Mouse (Mus musculus) intestine, embryonic 16.5 days (tissue): ENCODE measurements around the gene Narfl. TPM values are rescaled to one million over a fixed set of nuclear protein-coding genes. Genes with fewer than 3 reads are reported as not detected.

ENCODE experiments used
- ATAC-seq: fragments of 200-750 bp; cut with Nextera tagmentation; 2 replicates; pipeline ENCODE4 v1.8.0; 2017; ENCODE audit warnings: moderate TSS enrichment, moderate library complexity
- H3K27ac ChIP-seq: fragments of 300-500 bp; sonication (generic); 2 replicates; pipeline ENCODE4 v1.5.1; 2014; ENCODE audit warnings: mild to moderate bottlenecking, low read length
- H3K27me3 ChIP-seq: fragments of 300-500 bp; sonication (generic); replicated peaks from 2 replicates; pipeline ENCODE4 v1.6.1; 2014; ENCODE audit warnings: low read length, control low read depth, mixed read lengths; ENCODE audit not compliant: control insufficient read depth, insufficient read depth
- H3K36me3 ChIP-seq: fragments of 300-500 bp; sonication (generic); 2 replicates; pipeline ENCODE4 v1.6.1; 2014; ENCODE audit warnings: low read length, control low read depth; ENCODE audit not compliant: control insufficient read depth, insufficient read depth
- H3K4me1 ChIP-seq: fragments of 300-500 bp; sonication (generic); 2 replicates; pipeline ENCODE4 v1.6.1; 2014; ENCODE audit warnings: low read length, control low read depth, mixed read lengths; ENCODE audit not compliant: control insufficient read depth, insufficient read depth
- H3K4me2 ChIP-seq: fragments of 300-500 bp; sonication (generic); 2 replicates; pipeline ENCODE4 v1.6.1; 2014; ENCODE audit warnings: low read depth, low read length, control low read depth
- H3K4me3 ChIP-seq: fragments of 300-500 bp; sonication (generic); 2 replicates; pipeline ENCODE4 v1.5.1; 2014; ENCODE audit warnings: mild to moderate bottlenecking, low read length
- H3K9ac ChIP-seq: fragments of 300-500 bp; sonication (generic); 2 replicates; pipeline ENCODE4 v1.6.1; 2014; ENCODE audit warnings: low read depth, low read length
- H3K9me3 ChIP-seq: fragments of 300-500 bp; sonication (generic); 2 replicates; pipeline ENCODE4 v1.6.1; 2016; ENCODE audit warnings: low read length, control low read depth; ENCODE audit not compliant: control insufficient read depth
- WGBS: fragments of 180-500 bp; shearing (Covaris S2); extraction: QIAGEN DNeasy Blood & Tissue Kit; methylation state at CpG from one replicate; pipeline ENCODE4 v1.1.7; 2014; 5-methylcytosine and 5-hydroxymethylcytosine counted together
- polyA plus RNA-seq: library from polyadenylated mRNA; unstranded; fragments of >200 nt; fragmentation: Nextera tagmentation; extraction: Ambion mirVana; gene quantifications from 2 replicates; pipeline ENCODE4 v1.2.1, GENCODE M21; 2015

The Narfl gene
- 33.6 and 34.6 TPM in 2 replicates for polyA plus RNA-seq

DNA sequence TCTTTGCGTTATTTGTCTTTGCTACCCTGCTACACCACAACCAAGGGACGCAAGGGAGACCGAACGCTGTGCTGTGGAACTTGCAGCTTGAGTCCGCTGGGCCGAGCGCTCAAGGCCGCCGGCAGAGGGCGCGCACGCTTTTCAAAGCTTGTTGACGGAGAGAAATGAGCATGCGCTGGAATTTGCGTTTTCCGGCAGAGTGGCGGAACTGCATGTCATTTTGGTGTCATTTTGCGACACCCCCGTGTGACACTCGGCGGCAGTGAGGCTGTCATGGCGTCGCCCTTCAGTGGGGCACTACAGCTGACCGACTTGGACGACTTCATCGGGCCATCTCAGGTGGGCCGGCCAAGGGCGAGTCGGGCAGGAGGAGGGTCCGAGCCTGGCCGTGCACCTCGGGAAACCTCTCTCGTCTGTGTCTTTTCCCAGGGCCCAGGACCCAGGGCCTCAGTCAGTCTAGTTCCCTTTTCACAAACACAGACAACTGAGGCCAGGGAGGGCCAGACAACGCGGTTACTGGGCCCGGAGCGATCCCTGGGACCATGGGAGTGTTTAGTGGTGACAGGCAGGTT lies at the start of gene Narfl:
Gene Narfl (plus strand): TSS at position 228 of the 572 bp plus-strand sequence.
- H3K4me3 ChIP-seq: peak within 1 kb of the TSS; percentile 85
- under 1% methylated on average over 37 of the region's 37 CpGs for WGBS
- peak within 1 kb of the TSS; percentile 81 for H3K4me2 ChIP-seq
- ATAC-seq: peak; percentile 89
- H3K9me3 ChIP-seq: no peaks in the 10 kb centered on the region
- peaks cover 7% of the 10 kb centered on the region for H3K4me1 ChIP-seq
- no peaks in the 10 kb centered on the region for H3K36me3 ChIP-seq
- peak within 1 kb of the TSS; percentile 95 for H3K9ac ChIP-seq
- no peaks in the 10 kb centered on the region for H3K27me3 ChIP-seq
- no peak within 1 kb of the TSS for H3K27ac ChIP-seq

DNA sequence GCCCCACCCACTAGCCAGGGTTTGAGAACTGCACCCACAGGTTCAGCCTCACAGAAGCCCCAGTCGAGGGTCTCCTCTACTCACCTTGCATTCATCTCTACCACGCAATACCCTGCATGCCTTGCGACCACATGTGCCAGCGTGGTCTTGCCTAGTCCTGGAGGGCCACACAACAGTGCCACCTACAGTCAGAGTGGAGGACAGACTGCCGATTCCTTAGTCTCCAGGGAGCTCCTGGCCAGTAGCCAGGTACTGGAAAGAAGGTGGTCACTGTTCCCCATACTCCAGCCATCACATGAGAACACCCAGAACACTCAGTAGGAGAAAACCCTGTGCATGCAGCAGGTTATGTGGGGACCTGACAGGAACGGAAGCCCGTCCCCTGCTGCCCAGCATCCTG lies 49.7 kb upstream of the Narfl start:
- Histone ChIP-seq H3K9ac (no peak overlapping the region), H3K9me3 (no peaks in the 10 kb centered on the region), H3K27me3 (no peaks in the 10 kb centered on the region), H3K4me2 (no peak overlapping the region), H3K4me1 (peaks cover 21% of the 10 kb centered on the region), H3K27ac (no peak overlapping the region), H3K4me3 (no peak overlapping the region), H3K36me3 (peaks cover 13% of the 10 kb centered on the region)
- WGBS: 79% methylated on average over 7 of the region's 7 CpGs
- no peak for ATAC-seq

GRCm38 (mm10) chr17:25725264-25725663 lies 48.3 kb upstream of the Narfl start:
- Histone ChIP-seq H3K4me3 (no peak overlapping the region), H3K27me3 (no peaks in the 10 kb centered on the region), H3K36me3 (peaks cover 12% of the 10 kb centered on the region), H3K9me3 (no peaks in the 10 kb centered on the region), H3K9ac (no peak overlapping the region), H3K4me2 (no peak overlapping the region), H3K27ac (no peak overlapping the region), H3K4me1 (peaks cover 21% of the 10 kb centered on the region)
- WGBS: 85% methylated on average over 6 of the region's 6 CpGs
- no peak for ATAC-seq

DNA sequence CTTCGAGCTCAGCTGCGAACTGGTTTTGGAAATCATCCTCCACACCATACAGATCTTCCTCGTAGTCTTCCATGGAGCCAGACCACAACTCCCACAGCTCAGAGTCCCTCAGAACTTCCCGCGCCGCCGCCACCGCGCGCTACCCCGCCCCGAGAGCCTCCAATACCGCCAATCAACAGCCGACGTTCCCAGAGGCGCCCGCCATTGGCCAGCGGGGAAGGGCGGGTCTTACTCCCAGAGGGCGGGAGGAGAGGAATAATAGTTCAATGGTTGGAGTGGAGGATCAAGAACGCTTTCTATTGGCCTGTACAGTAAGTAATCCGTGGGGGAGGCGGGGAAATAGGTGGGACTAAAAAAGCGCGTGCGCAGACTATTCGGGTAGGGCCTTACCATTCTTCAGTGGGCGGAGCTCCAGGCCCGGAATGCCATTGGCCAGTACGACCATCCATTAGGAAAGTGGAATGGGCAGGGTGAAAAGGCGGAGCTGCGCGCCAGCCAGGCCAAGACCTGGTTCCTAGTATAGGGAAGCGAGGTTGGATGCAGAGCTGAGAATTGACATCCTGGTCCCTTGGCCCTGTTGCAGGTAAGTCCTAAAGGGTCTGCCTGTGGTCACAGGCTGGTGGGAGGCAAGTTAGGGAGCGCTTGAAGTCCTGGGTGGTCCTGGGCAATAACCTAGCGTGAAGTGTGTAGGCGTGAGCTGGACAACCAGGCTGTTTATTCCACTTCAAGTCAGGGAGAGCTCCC lies 46.1 kb upstream of the Narfl start, which contains the start of the genes Chtf18 and Rpusd1:
Gene Chtf18 (minus strand): TSS at position 155 of the 744 bp plus-strand sequence.
Gene Rpusd1 (plus strand): TSS at position 406 of the 744 bp plus-strand sequence.
- Histone ChIP-seq H3K9ac (peak within 1 kb of the TSS; percentile 85), H3K4me2 (peak within 1 kb of the TSS; percentile 96), H3K27ac (peak within 1 kb of the TSS; percentile 51; the same call in 1 of the 2 replicates), H3K4me3 (peak within 1 kb of the TSS; percentile 75), H3K4me1 (peaks cover 22% of the 10 kb centered on the region), H3K9me3 (no peaks in the 10 kb centered on the region), H3K27me3 (no peaks in the 10 kb centered on the region), H3K36me3 (peaks cover 13% of the 10 kb centered on the region)
- WGBS: under 1% methylated on average over 37 of the region's 37 CpGs
- ATAC-seq: peak; percentile 99

- H3K4me1 ChIP-seq: peaks cover 25% of the 10 kb centered on the region
- H3K4me2 ChIP-seq: peak overlapping the region; percentile 96
- H3K27ac ChIP-seq: peak overlapping the region; percentile 51; the same call in 1 of the 2 replicates
- ATAC-seq: peak; percentile 1; the same call in 1 of the 2 replicates
- WGBS: 19% methylated on average over 4 of the region's 4 CpGs
- no peaks in the 10 kb centered on the region for H3K27me3 ChIP-seq
- H3K4me3 ChIP-seq: peak overlapping the region; percentile 75
- H3K9ac ChIP-seq: peak overlapping the region; percentile 85
- H3K36me3 ChIP-seq: peaks cover 9% of the 10 kb centered on the region
- no peaks in the 10 kb centered on the region for H3K9me3 ChIP-seq
Observed at GRCm38 (mm10) chr17:25728009-25728270, 45.6 kb upstream of the Narfl start.

GRCm38 (mm10) chr17:25732082-25732481 lies 41.5 kb upstream of the Narfl start:
- no peak for ATAC-seq
- H3K4me3 ChIP-seq: no peak overlapping the region
- H3K9ac ChIP-seq: no peak overlapping the region
- H3K27ac ChIP-seq: no peak overlapping the region
- no peaks in the 10 kb centered on the region for H3K27me3 ChIP-seq
- H3K9me3 ChIP-seq: no peaks in the 10 kb centered on the region
- 18% methylated on average over 2 of the region's 2 CpGs for WGBS
- H3K4me1 ChIP-seq: peaks cover 14% of the 10 kb centered on the region
- no peak overlapping the region for H3K4me2 ChIP-seq
- 0 out of 2 replicates have a peak, but pooled peaks cover 4% of the 10 kb centered on the region for H3K36me3 ChIP-seq

GRCm38 (mm10) chr17:25735246-25735645 lies 38.3 kb upstream of the Narfl start:
- Histone ChIP-seq H3K27ac (no peak overlapping the region), H3K9ac (no peak overlapping the region), H3K4me1 (peaks cover 4% of the 10 kb centered on the region; the same call in 1 of the 2 replicates), H3K9me3 (no peaks in the 10 kb centered on the region), H3K4me3 (no peak overlapping the region), H3K36me3 (0 out of 2 replicates have a peak, but pooled peaks cover 2% of the 10 kb centered on the region), H3K27me3 (no peaks in the 10 kb centered on the region), H3K4me2 (no peak overlapping the region)
- WGBS: 86% methylated on average over 5 of the region's 5 CpGs
- ATAC-seq: no peak

DNA sequence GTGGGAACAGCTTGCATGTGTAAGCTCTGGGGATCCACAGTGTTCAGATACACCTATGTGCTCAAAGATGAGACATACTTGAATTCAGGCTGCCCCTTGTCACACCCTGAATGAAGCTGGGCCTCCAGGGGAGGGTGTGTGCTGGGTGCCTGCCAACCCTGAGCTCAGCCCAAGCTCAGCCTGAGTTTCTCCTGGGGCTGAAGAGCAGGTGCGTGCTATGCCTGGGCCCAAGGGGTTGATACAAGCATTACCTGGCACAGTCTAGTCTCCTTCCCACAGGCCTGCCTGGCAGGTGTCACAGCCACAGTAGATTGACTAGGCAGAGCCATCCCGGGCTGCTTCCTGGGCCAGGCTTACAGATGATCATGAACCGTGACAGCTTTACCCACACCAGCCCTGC lies 37.8 kb upstream of the Narfl start, which contains the start of gene Mslnl:
Gene Mslnl (plus strand): TSS at position 298 of the 400 bp plus-strand sequence.
- Histone ChIP-seq H3K27me3 (no peaks in the 10 kb centered on the region), H3K27ac (no peak within 1 kb of the TSS), H3K4me1 (peaks cover 4% of the 10 kb centered on the region; the same call in 1 of the 2 replicates), H3K9me3 (no peaks in the 10 kb centered on the region), H3K4me2 (no peak within 1 kb of the TSS), H3K9ac (no peak within 1 kb of the TSS), H3K4me3 (no peak within 1 kb of the TSS), H3K36me3 (no peaks in the 10 kb centered on the region)
- ATAC-seq: no peak
- 76% methylated on average over 3 of the region's 3 CpGs for WGBS

DNA sequence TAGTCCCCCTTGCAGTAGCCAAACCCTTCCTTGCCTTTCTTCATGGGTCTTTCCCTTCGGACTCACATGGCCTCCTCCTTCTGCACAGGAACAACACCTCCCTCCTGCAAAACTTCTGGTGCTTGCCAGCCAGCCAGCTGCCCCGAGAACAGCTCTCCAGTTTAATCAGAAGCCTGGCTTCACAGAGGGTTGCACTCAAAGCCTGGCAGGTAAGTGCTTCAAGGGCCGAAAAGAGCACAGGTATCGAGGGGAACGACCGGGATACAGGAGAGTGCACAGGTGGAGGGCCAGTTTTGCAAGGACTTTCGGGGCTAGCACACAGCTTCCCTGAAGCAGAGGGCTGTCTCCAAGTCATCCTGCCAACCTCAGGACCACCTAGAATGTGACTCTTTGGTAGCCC lies 34.7 kb upstream of the Narfl start:
- Histone ChIP-seq H3K9ac (no peak overlapping the region), H3K36me3 (no peaks in the 10 kb centered on the region), H3K27me3 (no peaks in the 10 kb centered on the region), H3K4me1 (no peaks in the 10 kb centered on the region), H3K27ac (no peak overlapping the region), H3K9me3 (no peaks in the 10 kb centered on the region), H3K4me3 (no peak overlapping the region), H3K4me2 (no peak overlapping the region)
- no peak for ATAC-seq
- 85% methylated on average over 7 of the region's 7 CpGs for WGBS
